10 mouse cellular contexts compared by ENCODE assay signal in the genomic region with DNA sequence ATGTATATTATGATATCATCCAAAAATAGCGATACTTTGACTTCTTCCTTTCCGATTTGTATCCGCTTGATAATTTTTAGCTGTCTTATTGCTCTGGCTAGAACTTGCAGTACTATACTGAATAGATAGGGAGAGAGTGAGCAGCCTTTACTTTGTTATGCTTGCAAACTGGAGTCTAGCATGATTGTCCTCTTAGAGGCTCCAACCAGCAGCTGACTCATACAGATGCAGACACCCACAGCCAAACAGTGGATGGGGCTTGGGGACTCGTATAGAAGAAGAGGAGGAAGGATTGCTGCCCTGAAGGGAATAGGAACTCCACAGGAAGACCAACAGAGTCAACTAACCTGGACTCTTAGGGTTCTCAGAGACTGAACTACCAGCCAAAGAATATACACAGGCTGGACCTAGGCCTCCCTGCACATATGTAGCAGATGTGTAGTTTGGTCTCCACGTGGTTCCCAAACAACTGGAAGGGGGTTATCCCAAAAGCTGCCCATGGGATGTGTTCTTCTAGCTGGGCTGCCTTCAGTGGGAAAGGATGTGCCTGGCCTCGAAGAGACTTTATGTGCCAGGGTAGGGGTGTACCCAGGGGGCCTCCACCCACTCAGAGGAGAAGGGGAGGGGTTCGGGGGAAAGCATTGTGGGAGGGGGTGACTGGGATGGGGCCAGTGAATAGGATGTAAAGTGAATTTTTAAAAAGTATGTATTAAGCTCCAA. TPM values are rescaled to one million over a fixed set of nuclear protein-coding genes. Genes with fewer than 3 reads are reported as not detected.
DNase-seq lines count a peak whose midpoint lies in the region; ATAC-seq and TF ChIP-seq lines count a peak whose summit lies in the region.
"Had no signal": no experiment of that assay in that cellular context is flagged by ENCODE, and none has a peak within 500 bp of the region (broad histone marks: within the 10 kb centered on the region; RNA-seq: fewer than 3 reads in every experiment).

No protein-coding gene starts in this region.

- H3K9me3 ChIP-seq in limb, embryonic 13.5 days = no peaks in the 10 kb centered on the region
- H3K9me3 ChIP-seq in limb, embryonic 10.5 days (replicated peaks) = no peaks in the 10 kb centered on the region
- H3K9me3 ChIP-seq in MEL (replicated peaks; ENCODE audit: insufficient read depth, low read length) = no peaks in the 10 kb centered on the region
- H3K9me3 ChIP-seq in liver, embryonic 15.5 days (replicated peaks) = no peaks in the 10 kb centered on the region

- TF ChIP-seq CTCF in MEL (IDR thresholded peaks at IDR 0.05 in 2 of 3, conservative IDR thresholded peaks at IDR 0.05 in 1 of 3; ENCODE audit: control insufficient read depth in 1 of 3, insufficient read depth in 1 of 3, low read depth in 2 of 3, low read length in 3 of 3, poor library complexity in 1 of 3, severe bottlenecking in 1 of 3) = no peak

- TF ChIP-seq EP300 in MEL (IDR thresholded peaks at IDR 0.05; ENCODE audit: low read depth in 1 of 2, low read length in 2 of 2) = no peak

- no peak overlapping the region for H3K9ac ChIP-seq in limb, embryonic 13.5 days
- H3K9ac ChIP-seq in MEL (ENCODE audit: control insufficient read depth, low read depth, low read length, poor library complexity, severe bottlenecking) = peak overlapping the region; percentile 86
- H3K9ac ChIP-seq in liver, embryonic 15.5 days = no peak overlapping the region

- peaks cover 17% of the 10 kb centered on the region for H3K4me1 ChIP-seq in limb, embryonic 13.5 days
- peaks cover 24% of the 10 kb centered on the region for H3K4me1 ChIP-seq in limb, embryonic 10.5 days
- peaks cover 5 to 13% of the 10 kb centered on the region in 2 experiments; a peak in 3 of 4 replicates for H3K4me1 ChIP-seq in MEL (ENCODE audit: control insufficient read depth in 1 of 2, insufficient read depth in 2 of 2, low read length in 2 of 2)
- H3K4me1 ChIP-seq in liver, embryonic 15.5 days (replicated peaks) = peaks cover 11% of the 10 kb centered on the region

- peaks cover 4% of the 10 kb centered on the region for H3K79me2 ChIP-seq in MEL (ENCODE audit: control insufficient read depth, insufficient read depth, low read length, poor library complexity)

- no peak for TF ChIP-seq RAD21 in MEL (IDR thresholded peaks at IDR 0.05; ENCODE audit: low read depth, low read length)

- TF ChIP-seq POLR2A in MEL (IDR thresholded peaks at IDR 0.05; ENCODE audit: control insufficient read depth in 1 of 2, insufficient read depth in 1 of 2, low read depth in 1 of 2, low read length in 2 of 2, poor library complexity in 1 of 2) = no peak

- H3K4me3 ChIP-seq in limb, embryonic 13.5 days = no peak overlapping the region
- H3K4me3 ChIP-seq in limb, embryonic 10.5 days = no peak overlapping the region
- peak overlapping the region; percentile 31 to 87 for H3K4me3 ChIP-seq in MEL (ENCODE audit: control insufficient read depth in 1 of 2, insufficient read depth in 1 of 2, low read depth in 2 of 2, low read length in 2 of 2)
- 0 out of 2 replicates have a peak overlapping the region, but pooled peaks have one; percentile 58 for H3K4me3 ChIP-seq in liver, embryonic 15.5 days (replicated peaks)

- peak; percentile 84 for ATAC-seq in frontal cortex, adult (ENCODE audit: low TSS enrichment)
- ATAC-seq in limb, embryonic 13.5 days (ENCODE audit: low FRiP score, low read depth) = no peak
- ATAC-seq in liver, embryonic 15.5 days (ENCODE audit: insufficient read depth) = no peak
- ATAC-seq: forebrain, embryonic 14.5 days had no signal

- DNase-seq in frontal cortex, postnatal 10 days (ENCODE audit: low spot score in 2 of 2) = no peak
- DNase-seq in limb, embryonic 10.5 days (ENCODE audit: low spot score) = no peak
- peak; percentile 52 for DNase-seq in MEL (ENCODE audit: low read depth, low spot score)
- no peak for DNase-seq in thymus, postnatal 36 days
- no peak for DNase-seq in cerebellum, postnatal 36 days
- DNase-seq: kidney, adult 11 months had no signal

- peaks cover 39% of the 10 kb centered on the region for H3K27me3 ChIP-seq in limb, embryonic 13.5 days
- peaks cover 45% of the 10 kb centered on the region for H3K27me3 ChIP-seq in limb, embryonic 10.5 days (ENCODE audit: low read depth, poor library complexity, severe bottlenecking)
- no peaks in the 10 kb centered on the region for H3K27me3 ChIP-seq in MEL (ENCODE audit: control insufficient read depth in 1 of 2, insufficient read depth in 2 of 2, low read length in 2 of 2)
- peaks cover 19% of the 10 kb centered on the region for H3K27me3 ChIP-seq in liver, embryonic 15.5 days

- H3K27ac ChIP-seq in limb, embryonic 13.5 days = no peak overlapping the region
- H3K27ac ChIP-seq in limb, embryonic 10.5 days = no peak overlapping the region
- peak overlapping the region; percentile 96 for H3K27ac ChIP-seq in MEL (ENCODE audit: control insufficient read depth, low read depth, low read length)
- no peak overlapping the region for H3K27ac ChIP-seq in liver, embryonic 15.5 days (replicated peaks)

- no peaks in the 10 kb centered on the region for H3K36me3 ChIP-seq in limb, embryonic 13.5 days
- no peaks in the 10 kb centered on the region for H3K36me3 ChIP-seq in limb, embryonic 10.5 days
- peaks cover 6 to 7% of the 10 kb centered on the region in 2 experiments; a peak in 3 of 4 replicates for H3K36me3 ChIP-seq in MEL (ENCODE audit: control insufficient read depth in 1 of 2, insufficient read depth in 2 of 2, low read length in 2 of 2)
- H3K36me3 ChIP-seq in liver, embryonic 15.5 days (replicated peaks) = no peaks in the 10 kb centered on the region; the same call in 1 of the 2 replicates

- peak overlapping the region; percentile 27 for H3K4me2 ChIP-seq in limb, embryonic 13.5 days (replicated peaks)
- peak overlapping the region; percentile 29 for H3K4me2 ChIP-seq in liver, embryonic 15.5 days

- 76% methylated on average over 7 of the region's 7 CpGs for WGBS in limb, embryonic 13.5 days
- WGBS in limb, embryonic 10.5 days = 85% methylated on average over 7 of the region's 7 CpGs
- 57% methylated on average over 7 of the region's 7 CpGs for WGBS in liver, embryonic 15.5 days (ENCODE audit: insufficient replicate concordance)

TF ChIP-seq in MEL, 35 proteins besides CTCF, POLR2A, EP300 and RAD21:
- TF ChIP-seq ZMIZ1 (IDR thresholded peaks at IDR 0.05; ENCODE audit: low read depth, low read length) (no peak), TAL1 (IDR thresholded peaks at IDR 0.05; ENCODE audit: low read length) (no peak), MAFK (IDR thresholded peaks at IDR 0.05; ENCODE audit: borderline replicate concordance, low read depth, low read length) (no peak), MEF2A (IDR thresholded peaks at IDR 0.05; ENCODE audit: extremely low read depth, insufficient replicate concordance, low read depth, low read length, poor library complexity, severe bottlenecking) (no peak), ZKSCAN1 (IDR thresholded peaks at IDR 0.05; ENCODE audit: low read depth, low read length) (no peak), POLR2AphosphoS2 (IDR thresholded peaks at IDR 0.05; ENCODE audit: low read length) (no peak)

RNA-seq across cellular contexts. Expression of gene Fam129a, which starts 1.8 kb away (rescaled TPM):
- polyA plus RNA-seq in limb, embryonic 13.5 days (2015; fragmentation: Nextera tagmentation; extraction: Ambion mirVana) = 8.6 and 11.1 TPM in 2 replicates
- 0.90 and 1.3 TPM in 2 replicates for polyA plus RNA-seq in limb, embryonic 10.5 days (2016; fragmentation: Nextera tagmentation; extraction: Ambion mirVana)
- 3.1 and 7.4 TPM in 2 replicates for total RNA-seq in MEL (2012; rRNA removed)
- 10 to 100 TPM in 1 of 2 experiments, 1 to 10 TPM in 1; 8.8 to 67.5 TPM for polyA plus RNA-seq in MEL (2012; ENCODE audit: insufficient read depth in 1 of 2, insufficient read length in 2 of 2, low read depth in 1 of 2, low replicate concordance in 2 of 2, missing spikeins in 1 of 2)
- 8.6 and 9.1 TPM in 2 replicates for polyA plus RNA-seq in liver, embryonic 15.5 days (2015; fragmentation: Nextera tagmentation; extraction: Ambion mirVana)

Comparison
In these comparisons a context has a peak if more than half of its experiments do, and no peak if none do; other contexts are left out.
1. H3K4me3 ChIP-seq: peak in MEL (2 of 2) and liver, embryonic 15.5 days (single experiment); none in limb, embryonic 13.5 days (single experiment) and limb, embryonic 10.5 days (single experiment).